Comparison of ENCODE assay signal across 9 mouse cellular contexts in the genomic region with DNA sequence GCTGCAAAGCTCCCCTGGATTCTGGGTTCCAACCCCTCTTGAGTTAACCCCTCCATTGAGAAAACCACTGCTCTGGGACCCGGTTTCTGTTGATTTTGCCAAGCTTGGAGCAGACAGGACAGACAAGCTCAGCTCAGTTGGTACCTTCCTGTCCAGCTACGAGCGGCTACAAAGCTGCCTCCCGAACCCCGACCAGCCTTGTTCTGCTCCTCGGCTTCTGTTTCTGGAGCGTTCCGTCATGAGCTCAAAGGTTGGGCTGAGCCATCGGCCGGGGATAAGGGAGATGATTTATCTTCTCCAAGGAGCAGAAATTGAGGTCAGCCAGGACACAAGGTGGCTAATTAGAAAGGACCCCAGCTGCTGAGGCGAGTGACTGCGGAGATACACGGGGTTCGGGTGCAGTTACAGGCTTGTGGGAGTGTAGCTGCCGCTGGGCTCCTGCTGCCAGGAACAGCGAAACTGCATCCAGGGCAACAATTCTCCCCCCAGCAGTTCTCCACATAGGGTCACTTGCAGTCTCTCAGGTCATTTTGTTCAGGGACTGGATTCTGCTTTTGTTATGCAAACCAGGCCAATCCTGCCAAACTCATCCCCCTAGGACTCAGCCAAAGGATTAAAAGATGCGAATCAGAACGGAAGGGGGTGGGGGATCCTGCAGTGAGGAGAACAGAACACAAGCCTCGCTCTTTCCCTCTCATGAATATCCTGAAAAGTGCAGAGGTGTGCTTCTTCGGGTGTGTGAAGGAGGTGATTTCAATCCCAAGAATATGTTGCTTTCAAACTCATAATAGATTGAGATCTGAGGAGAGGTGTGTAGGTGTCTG. TPM values are rescaled to one million over a fixed set of nuclear protein-coding genes. Genes with fewer than 3 reads are reported as not detected.
DNase-seq lines count a peak whose midpoint lies in the region; ATAC-seq lines count a peak whose summit lies in the region.
"Had no signal": no experiment of that assay in that cellular context is flagged by ENCODE, and none has a peak within 500 bp of the region (broad histone marks: within the 10 kb centered on the region; RNA-seq: fewer than 3 reads in every experiment).

No protein-coding gene starts in this region.

- peaks cover 11% of the 10 kb centered on the region; the same call in 1 of the 2 replicates for H3K4me1 ChIP-seq in limb, embryonic 13.5 days

- H3K9me3 ChIP-seq in limb, embryonic 13.5 days = no peaks in the 10 kb centered on the region; the same call in 1 of the 2 replicates

- WGBS in limb, embryonic 13.5 days = 4% methylated on average over 20 of the region's 20 CpGs

- peak overlapping the region; percentile 51 for H3K4me2 ChIP-seq in limb, embryonic 13.5 days (replicated peaks)
- H3K4me2 ChIP-seq: lung, embryonic 14.5 days had no signal

- peaks cover 32% of the 10 kb centered on the region for H3K27me3 ChIP-seq in limb, embryonic 13.5 days

- ATAC-seq in limb, embryonic 13.5 days (ENCODE audit: low FRiP score, low read depth) = no peak

- no peaks in the 10 kb centered on the region for H3K36me3 ChIP-seq in limb, embryonic 13.5 days

- H3K27ac ChIP-seq in limb, embryonic 13.5 days = no peak overlapping the region

- peak overlapping the region; percentile 22 for H3K4me3 ChIP-seq in limb, embryonic 13.5 days

- peak; percentile 14 to 15 for DNase-seq in cerebellum, postnatal 14 days
- no peak for DNase-seq in cerebellum, adult 9-10 months
- DNase-seq in right cerebral cortex, adult 2 months (ENCODE audit: low spot score in 2 of 2) = peak; percentile 25 to 31
- DNase-seq in right cerebral cortex, postnatal 14 days = no peak
- DNase-seq in telencephalon, adult 2 months (ENCODE audit: low read depth, low spot score) = peak; percentile 47
- no peak for DNase-seq in spleen, postnatal 4 days (ENCODE audit: low spot score in 2 of 2)
- DNase-seq in spleen, postnatal 36 days (ENCODE audit: low spot score in 2 of 2) = no peak
- DNase-seq: lung, embryonic 14.5 days had no signal

- H3K9ac ChIP-seq in limb, embryonic 13.5 days = 0 out of 2 replicates have a peak overlapping the region, but pooled peaks have one; percentile 8
- H3K9ac ChIP-seq: lung, embryonic 14.5 days had no signal

RNA-seq across cellular contexts. Expression of a gene that starts 50.0 kb away (rescaled TPM):
- 0.34 and 0.59 TPM in 2 replicates for polyA plus RNA-seq in limb, embryonic 13.5 days (2015; fragmentation: Nextera tagmentation; extraction: Ambion mirVana)

Comparison
In these comparisons a context has a peak if more than half of its experiments do, and no peak if none do; other contexts are left out.
1. DNase-seq: peak in cerebellum, postnatal 14 days (2 of 2), right cerebral cortex, adult 2 months (2 of 2) and telencephalon, adult 2 months (single experiment); none in cerebellum, adult 9-10 months (single experiment), right cerebral cortex, postnatal 14 days (single experiment), spleen, postnatal 4 days (0 of 2) and spleen, postnatal 36 days (0 of 2).